Mouse (Mus musculus) brain, adult 2 months (tissue): ENCODE measurements around the gene Serpinb9g.
"Not testable (repeated sequence)": the region's sequence is repeated elsewhere in the genome, so short reads cannot be mapped to it uniquely, and the experiment has no call there.

Experiments used
- DNase-seq: peaks from one replicate; pipeline ENCODE4 v3.0.0; 2011; ENCODE audit warnings: low read depth, low spot score

The Serpinb9g gene

DNA sequence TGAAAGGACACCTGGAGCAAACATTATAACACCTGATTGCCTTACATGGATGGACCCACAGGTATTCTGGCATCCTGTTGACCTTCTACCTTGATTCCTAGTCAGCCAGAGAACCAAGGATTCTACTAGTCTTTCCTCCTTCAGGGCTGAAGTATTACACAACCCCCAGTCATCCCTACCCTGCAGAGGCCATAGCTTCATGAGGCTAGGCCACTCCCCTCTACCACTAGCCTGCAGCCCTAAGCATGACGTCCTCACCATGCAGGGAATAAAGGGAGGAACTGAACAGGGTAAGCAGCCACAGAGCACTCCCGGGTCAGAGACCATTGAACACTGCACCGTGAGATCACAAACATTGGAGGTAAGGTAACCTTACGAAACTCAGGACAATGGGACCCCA lies at the start of gene Serpinb9g:
Gene Serpinb9g, plus strand, starts transcription at position 301 of the 400 bp plus-strand sequence.
- not testable (repeated sequence) for DNase-seq

DNA sequence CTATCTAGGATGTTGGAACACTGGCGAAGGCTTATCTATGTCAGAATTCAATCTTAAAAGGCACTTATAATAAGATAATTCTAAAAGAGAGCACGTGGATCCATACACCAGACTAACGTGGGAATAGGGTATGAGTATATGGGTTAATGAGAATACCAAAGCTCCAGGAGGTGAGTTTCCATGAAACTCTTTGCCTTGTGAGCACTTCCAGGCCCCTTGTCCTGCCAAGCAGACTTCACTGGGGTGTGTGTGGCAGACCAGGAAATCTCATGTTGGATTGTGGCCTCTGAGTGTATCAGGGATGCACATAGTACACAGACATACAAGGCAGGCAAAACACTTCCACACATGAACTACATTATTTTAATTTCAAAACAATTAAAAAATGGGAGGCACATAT lies 718 bp upstream of the Serpinb9g start:
- DNase-seq = not testable (repeated sequence)

DNA sequence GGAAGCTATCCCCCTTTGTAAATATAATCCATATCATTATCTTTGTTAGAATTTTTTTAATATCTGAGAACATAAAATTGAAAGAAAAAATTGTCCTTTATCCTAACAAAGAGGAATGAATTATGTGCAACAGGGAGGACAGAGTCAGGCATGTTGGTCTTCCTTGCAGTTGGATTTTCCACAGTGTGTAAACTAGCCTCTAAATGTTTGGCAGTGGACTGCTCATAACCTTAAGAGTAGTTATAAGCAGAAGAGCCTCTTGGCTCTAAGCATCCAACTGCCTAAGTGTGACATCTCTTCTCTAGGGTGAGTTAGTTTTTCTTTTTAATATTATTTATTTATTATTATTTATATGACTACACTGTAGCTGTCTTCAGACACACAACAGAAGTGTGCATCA lies 40.0 kb downstream of the Serpinb9g start:
- no peak for DNase-seq

DNA sequence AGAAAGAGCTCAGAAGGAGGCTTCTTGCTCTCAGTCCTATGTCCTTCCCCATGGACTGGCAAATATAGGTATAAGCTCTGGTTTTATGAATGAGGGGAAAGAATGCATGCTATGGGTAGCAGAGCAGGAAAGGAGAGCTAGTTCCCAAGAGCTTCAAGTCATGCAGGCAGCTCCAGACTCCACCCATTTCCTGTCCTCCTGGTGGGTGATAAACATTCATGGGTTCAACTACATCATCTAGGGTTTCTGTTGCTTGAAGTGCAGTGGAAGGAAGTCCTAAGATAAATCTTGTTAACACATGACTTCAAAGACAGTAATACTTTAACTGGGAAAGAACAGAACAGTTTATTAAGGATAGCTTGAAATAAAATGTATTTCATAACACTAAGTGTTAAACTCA lies 48.2 kb downstream of the Serpinb9g start:
- no peak for DNase-seq
